Mouse (Mus musculus) left cerebral cortex, postnatal 10 days (tissue): ENCODE data around the gene Tub. TPM values are rescaled to one million over a fixed set of nuclear protein-coding genes. Genes with fewer than 3 reads are reported as not detected.

Source experiments
- DNase-seq, 2 experiments: peaks; one replicate each; pipeline ENCODE4 v3.0.0; 2021 to 2022; ENCODE audit warnings: low spot score in 2 of 2, mixed read lengths in 1 of 2; ENCODE audit errors: extremely low spot score in 1 of 2
- intact Hi-C: fragments of 180-260 bp; cut with DNase I; formaldehyde crosslinking; loops from one replicate; pipeline ENCODE4 v1.15.1; 2025
- total RNA-seq, 2 experiments: library from RNA; stranded (reverse); gene quantifications; 2 replicates each; pipeline ENCODE4 v1.2.3; 2021

Gene Tub
- total RNA-seq, 2 experiments from 2014 or later, result 161 to 169 TPM

- DNase-seq, result no peak
- intact Hi-C loops, result no loop called here
These were observed 69.1 kb downstream of the Tub start for GRCm38 (mm10) chr7:109019243-109019642.

DNA sequence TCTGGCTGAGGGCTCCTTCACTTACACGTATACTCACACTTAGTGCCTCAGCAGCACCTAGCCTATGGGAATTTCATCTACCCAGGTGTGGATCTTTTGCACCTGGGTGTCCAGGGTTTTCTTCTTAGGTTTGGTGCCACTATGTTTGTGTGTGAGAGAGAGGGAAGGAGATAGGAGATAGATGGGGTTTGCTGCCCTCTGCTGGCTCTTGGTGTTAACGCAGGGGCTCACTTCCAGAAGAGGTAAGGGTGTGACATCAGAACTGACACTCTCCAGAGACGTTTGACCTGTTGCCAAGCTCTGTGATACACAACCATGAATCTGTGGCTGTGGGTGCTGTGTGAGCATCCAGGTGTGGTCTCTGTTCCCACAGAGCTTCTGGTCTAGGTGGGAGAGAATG lies 71.3 kb downstream of the Tub start:
- DNase-seq, result peak; percentile 55 to 63
- intact Hi-C loops, result loop anchor here (2.0 to 10.0 kb wide), 2 partner anchors 55 to 207 kb away; no protein-coding TSS in a partner anchor

GRCm38 (mm10) chr7:109025743-109026142 lies 75.6 kb downstream of the Tub start:
- no peak for DNase-seq
- intact Hi-C loops, result loop anchor here (10.0 kb wide), 1 partner anchor 211 kb away; no protein-coding TSS in a partner anchor

- DNase-seq, result no peak
- intact Hi-C loops, result loop anchor here (10.0 kb wide), 1 partner anchor 212 kb away; no protein-coding TSS in a partner anchor
These were observed 76.8 kb downstream of the Tub start for GRCm38 (mm10) chr7:109026976-109027375.

- intact Hi-C loops, result loop anchor here (10.0 kb wide), 1 partner anchor 213 kb away; no protein-coding TSS in a partner anchor
These were observed 77.6 kb downstream of the Tub start for GRCm38 (mm10) chr7:109027721-109028120.

GRCm38 (mm10) chr7:109028204-109028603 lies 78.1 kb downstream of the Tub start:
- intact Hi-C loops, result loop anchor here (10.0 kb wide), 1 partner anchor 213 kb away; no protein-coding TSS in a partner anchor
- DNase-seq, result peak in 1 of 2 experiments; percentile 56

More at GRCm38 (mm10) chr7:109027721-109028120, 77.6 kb downstream of the Tub start:
- no peak for DNase-seq

DNA sequence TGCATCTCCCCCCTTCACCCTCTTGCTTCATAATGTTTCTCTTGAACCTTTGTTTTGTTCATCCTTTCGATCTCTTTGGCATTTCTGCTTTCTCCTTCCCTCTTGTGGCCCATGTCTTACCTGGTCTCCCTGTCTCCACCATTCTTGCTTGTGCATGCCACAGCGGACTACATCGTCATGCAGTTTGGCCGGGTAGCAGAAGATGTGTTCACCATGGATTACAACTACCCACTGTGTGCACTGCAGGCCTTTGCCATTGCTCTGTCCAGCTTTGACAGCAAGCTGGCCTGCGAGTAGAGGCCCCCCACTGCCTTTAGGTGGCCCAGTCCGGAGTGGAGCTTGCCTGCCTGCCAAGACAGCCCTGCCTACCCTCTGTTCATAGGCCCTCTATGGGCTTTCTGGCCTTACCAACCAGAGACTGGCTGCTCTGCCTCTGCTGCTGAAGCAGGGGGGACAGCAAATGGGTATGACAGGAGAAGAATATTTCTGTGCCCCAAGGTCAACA lies 79.9 kb downstream of the Tub start:
- intact Hi-C loops, result loop anchor here (10.0 kb wide), 2 partner anchors 215 to 395 kb away; no protein-coding TSS in a partner anchor
- DNase-seq, result no peak

- intact Hi-C loops, result loop anchor here (10.0 kb wide), 1 partner anchor 393 kb away; no protein-coding TSS in a partner anchor
- DNase-seq, result no peak
These were observed 81.2 kb downstream of the Tub start for GRCm38 (mm10) chr7:109031331-109031730.

DNA sequence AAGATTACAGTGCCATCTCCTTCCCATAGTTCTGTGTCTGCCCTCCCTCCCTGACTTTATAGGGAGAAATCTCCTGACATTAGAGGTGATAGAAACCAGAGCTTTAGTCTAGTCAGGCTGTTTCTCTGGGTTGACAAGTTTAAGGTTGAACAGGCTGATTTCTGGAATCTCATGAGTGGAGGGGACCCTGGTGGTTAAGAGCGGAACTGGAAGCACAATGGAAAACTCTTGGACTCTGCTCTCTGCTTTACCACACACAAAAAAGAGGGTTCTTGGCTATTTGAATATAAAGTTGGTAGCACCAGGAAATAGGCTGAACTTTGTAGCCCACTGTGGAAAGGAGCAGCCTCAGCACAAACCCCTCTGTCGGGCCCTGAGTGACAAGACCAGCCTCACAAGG lies 81.9 kb downstream of the Tub start:
- intact Hi-C loops, result loop anchor here (10.0 kb wide), 1 partner anchor 393 kb away; no protein-coding TSS in a partner anchor

DNA sequence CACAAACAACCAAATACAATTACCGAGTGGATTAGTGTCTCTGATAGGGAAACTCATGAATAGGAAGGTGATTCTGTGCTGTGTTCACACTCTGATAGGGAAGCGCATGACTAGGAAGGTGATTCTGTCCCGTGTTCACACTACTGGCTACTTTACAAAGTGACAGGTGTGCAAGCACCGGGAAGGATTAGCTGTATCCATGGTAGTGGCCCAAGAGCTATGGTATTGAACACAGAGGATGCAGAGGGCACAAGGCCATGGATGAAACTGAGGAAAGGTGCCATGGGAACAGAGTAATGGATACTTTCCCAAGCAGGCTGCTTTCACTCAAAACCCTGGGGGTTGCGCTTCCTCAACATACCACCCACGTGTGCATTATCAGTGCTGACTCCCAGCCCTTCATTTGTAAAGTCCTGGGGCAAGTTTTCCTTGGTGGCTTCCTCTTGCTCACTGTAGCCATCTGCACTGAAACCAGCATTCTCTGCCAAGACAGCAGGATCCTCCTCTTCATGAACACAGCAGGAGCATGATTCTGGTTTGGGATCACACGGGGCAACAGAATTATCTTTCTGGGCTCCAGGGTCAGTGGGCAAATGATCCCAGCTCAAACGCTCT lies 88.1 kb downstream of the Tub start:
- intact Hi-C loops, result loop anchor here (10.0 kb wide), 1 partner anchor 387 kb away; no protein-coding TSS in a partner anchor
- no peak for DNase-seq

More for the DNA sequence above, 81.9 kb downstream of the Tub start:
- no peak for DNase-seq

GRCm38 (mm10) chr7:109038987-109039386 lies 88.8 kb downstream of the Tub start:
- intact Hi-C loops, result loop anchor here (10.0 kb wide), 1 partner anchor 386 kb away; no protein-coding TSS in a partner anchor
- no peak for DNase-seq

- intact Hi-C loops, result loop anchor here (10.0 kb wide), 1 partner anchor 385 kb away; no protein-coding TSS in a partner anchor
- DNase-seq, result peak in 1 of 2 experiments; percentile 44
These were observed 89.3 kb downstream of the Tub start for GRCm38 (mm10) chr7:109039445-109039844.

- DNase-seq, result no peak
- intact Hi-C loops, result no loop called here
These were observed 95.7 kb downstream of the Tub start for GRCm38 (mm10) chr7:109045876-109046275.

GRCm38 (mm10) chr7:109050831-109051230 lies 100.7 kb downstream of the Tub start:
- intact Hi-C loops, result no loop called here
- no peak for DNase-seq

DNA sequence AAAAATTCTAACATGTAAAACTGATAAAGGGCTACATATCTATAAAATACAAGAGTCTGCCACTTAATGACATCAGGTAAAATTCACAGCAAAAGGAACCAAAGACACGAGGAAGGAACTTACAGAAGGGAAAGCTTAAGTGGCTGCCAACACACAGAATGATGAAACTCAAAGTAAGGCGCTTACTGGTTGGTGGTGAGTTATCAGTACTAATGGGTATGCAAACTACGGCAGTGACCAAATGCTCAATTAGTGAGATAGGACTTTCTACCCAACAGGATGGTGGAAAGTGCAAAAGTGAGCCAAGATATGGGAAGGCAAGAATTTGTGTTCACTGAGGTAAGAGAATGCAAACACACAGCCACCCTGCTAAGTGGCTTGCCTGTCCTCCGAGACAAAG lies 109.4 kb downstream of the Tub start:
- no peak for DNase-seq
- intact Hi-C loops, result no loop called here

DNA sequence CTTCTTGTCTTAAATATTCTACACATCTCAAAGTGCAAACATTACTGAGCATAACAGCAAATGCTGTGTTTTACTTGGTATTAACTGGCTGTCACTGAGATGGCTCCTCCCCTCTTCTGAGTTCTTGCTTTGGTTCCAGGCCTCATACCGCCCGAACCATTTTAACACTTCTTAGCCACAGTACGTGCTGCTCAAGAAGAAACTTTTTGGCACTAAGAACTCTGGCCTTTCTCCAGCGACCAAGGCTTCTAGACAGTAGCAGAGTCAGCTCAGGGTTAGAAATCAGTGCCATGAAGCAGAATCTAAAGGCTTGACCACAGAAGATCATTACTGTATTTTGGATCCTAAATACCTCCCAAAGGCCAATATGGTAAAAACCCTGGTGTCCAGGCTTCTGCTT lies 119.5 kb downstream of the Tub start:
- intact Hi-C loops, result no loop called here
- no peak for DNase-seq

DNA sequence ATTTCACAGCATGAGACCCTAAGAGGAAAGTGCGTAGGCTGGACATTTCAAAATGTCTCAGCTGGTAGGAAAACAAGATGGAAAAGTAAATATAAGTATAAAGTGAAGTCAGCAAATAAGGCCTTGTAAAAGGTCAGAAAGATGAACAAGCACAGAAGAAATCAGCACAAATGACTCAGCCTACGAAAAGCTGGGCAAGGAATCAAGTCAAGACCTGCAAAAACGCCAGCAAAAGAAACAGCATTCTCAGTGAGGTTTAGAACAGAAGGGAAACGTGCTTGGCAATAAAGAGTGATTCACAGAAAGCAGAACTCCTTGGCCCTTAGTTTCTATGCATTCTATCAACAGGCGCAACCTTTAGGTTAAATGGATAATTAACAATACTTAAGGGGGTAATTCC lies 122.2 kb downstream of the Tub start:
- intact Hi-C loops, result no loop called here

GRCm38 (mm10) chr7:109082269-109083112 lies 132.4 kb downstream of the Tub start:
- DNase-seq, result no peak
- intact Hi-C loops, result no loop called here

More for the DNA sequence above, 122.2 kb downstream of the Tub start:
- no peak for DNase-seq
